Mouse (Mus musculus) heart, embryonic 11.5 days (tissue): ENCODE data around the gene Brap. TPM values are rescaled to one million over a fixed set of nuclear protein-coding genes. Genes with fewer than 3 reads are reported as not detected.
"Not testable (repeated sequence)": the region's sequence is repeated elsewhere in the genome, so short reads cannot be mapped to it uniquely, and the experiment has no call there.

Source experiments
- ATAC-seq: fragments of 200-750 bp; cut with Nextera tagmentation; replicated peaks from 2 replicates; pipeline ENCODE4 v1.8.0; 2017; ENCODE audit warnings: moderate library complexity; ENCODE audit not compliant: insufficient number of reproducible peaks, low FRiP score, low TSS enrichment
- H3K27ac ChIP-seq: fragments of 300-500 bp; sonication (generic); 2 replicates; pipeline ENCODE4 v1.5.1; 2014; ENCODE audit warnings: mild to moderate bottlenecking, low read depth, low read length
- H3K27me3 ChIP-seq: fragments of 300-500 bp; sonication (generic); 2 replicates; pipeline ENCODE4 v1.6.1; 2014; ENCODE audit warnings: mild to moderate bottlenecking, low read length, mixed read lengths; ENCODE audit not compliant: control insufficient read depth, insufficient read depth
- H3K36me3 ChIP-seq: fragments of 300-500 bp; sonication (generic); 2 replicates; pipeline ENCODE4 v1.6.1; 2014; ENCODE audit warnings: mild to moderate bottlenecking, low read length, moderate library complexity, mixed read lengths; ENCODE audit not compliant: control insufficient read depth, insufficient read depth
- H3K4me1 ChIP-seq: fragments of 300-500 bp; sonication (generic); 2 replicates; pipeline ENCODE4 v1.6.1; 2014; ENCODE audit warnings: low read length; ENCODE audit not compliant: control insufficient read depth, insufficient read depth
- H3K4me2 ChIP-seq: fragments of 300-500 bp; sonication (generic); 2 replicates; pipeline ENCODE4 v1.6.1; 2014; ENCODE audit warnings: mild to moderate bottlenecking, moderate library complexity
- H3K4me3 ChIP-seq: fragments of 300-500 bp; sonication (generic); 2 replicates; pipeline ENCODE4 v1.5.1; 2014; ENCODE audit warnings: low read depth, low read length
- H3K9ac ChIP-seq: fragments of 300-500 bp; sonication (generic); 2 replicates; pipeline ENCODE4 v1.6.1; 2014; ENCODE audit warnings: mild to moderate bottlenecking, low read depth, low read length, moderate library complexity
- H3K9me3 ChIP-seq: fragments of 300-500 bp; sonication (generic); replicated peaks from 2 replicates; pipeline ENCODE4 v1.6.1; 2016; ENCODE audit warnings: low read length; ENCODE audit not compliant: control insufficient read depth
- WGBS: fragments of 180-500 bp; shearing (Covaris S2); extraction: QIAGEN DNeasy Blood & Tissue Kit; methylation state at CpG from one replicate; pipeline ENCODE4 v1.1.7; 2014; ENCODE audit not compliant: insufficient replicate concordance; 5-methylcytosine and 5-hydroxymethylcytosine counted together
- polyA plus RNA-seq: library from polyadenylated mRNA; unstranded; fragments of >200 nt; fragmentation: Nextera tagmentation; extraction: Ambion mirVana; gene quantifications from 2 replicates; pipeline ENCODE4 v1.2.1, GENCODE M21; 2014

Brap gene
- polyA plus RNA-seq, 1 experiment from 2014 or later: 23.9 TPM

- no peak overlapping the region for H3K4me3 ChIP-seq
- no peak for ATAC-seq
- H3K4me1 ChIP-seq: no peaks in the 10 kb centered on the region
- H3K36me3 ChIP-seq: no peaks in the 10 kb centered on the region
- no peak overlapping the region for H3K27ac ChIP-seq
- H3K9ac ChIP-seq: no peak overlapping the region
- no peak overlapping the region for H3K4me2 ChIP-seq
- no peaks in the 10 kb centered on the region for H3K27me3 ChIP-seq
- WGBS: 28% methylated on average over 3 of the region's 3 CpGs
- H3K9me3 ChIP-seq: no peaks in the 10 kb centered on the region
Observed at GRCm38 (mm10) chr5:121632804-121633203, 27.6 kb upstream of the Brap start.

- Histone ChIP-seq H3K36me3 (no peaks in the 10 kb centered on the region), H3K4me3 (no peak overlapping the region), H3K9ac (no peak overlapping the region), H3K27ac (no peak overlapping the region), H3K27me3 (no peaks in the 10 kb centered on the region), H3K4me1 (no peaks in the 10 kb centered on the region), H3K9me3 (no peaks in the 10 kb centered on the region), H3K4me2 (no peak overlapping the region)
- ATAC-seq: no peak
- 79% methylated on average over 5 of the region's 5 CpGs for WGBS
Observed at GRCm38 (mm10) chr5:121634668-121635067, 25.7 kb upstream of the Brap start.

GRCm38 (mm10) chr5:121637296-121637695 is 23.1 kb upstream of the Brap start:
- no peak overlapping the region for H3K4me2 ChIP-seq
- no peaks in the 10 kb centered on the region for H3K4me1 ChIP-seq
- no peaks in the 10 kb centered on the region for H3K9me3 ChIP-seq
- H3K4me3 ChIP-seq: no peak overlapping the region
- no peak overlapping the region for H3K27ac ChIP-seq
- ATAC-seq: no peak
- 77% methylated on average over 6 of the region's 6 CpGs for WGBS
- H3K36me3 ChIP-seq: no peaks in the 10 kb centered on the region
- H3K27me3 ChIP-seq: no peaks in the 10 kb centered on the region
- no peak overlapping the region for H3K9ac ChIP-seq

- H3K9me3 ChIP-seq: no peaks in the 10 kb centered on the region
- H3K4me1 ChIP-seq: no peaks in the 10 kb centered on the region
- 86% methylated on average over 9 of the region's 9 CpGs for WGBS
- no peaks in the 10 kb centered on the region for H3K27me3 ChIP-seq
- H3K4me3 ChIP-seq: no peak overlapping the region
- no peak overlapping the region for H3K4me2 ChIP-seq
- ATAC-seq: no peak
- H3K36me3 ChIP-seq: no peaks in the 10 kb centered on the region
- H3K27ac ChIP-seq: no peak overlapping the region
- H3K9ac ChIP-seq: no peak overlapping the region
Observed at GRCm38 (mm10) chr5:121639601-121640000, 20.8 kb upstream of the Brap start.

- Histone ChIP-seq H3K9me3 (no peaks in the 10 kb centered on the region), H3K9ac (no peak overlapping the region), H3K4me3 (no peak overlapping the region), H3K27me3 (no peaks in the 10 kb centered on the region), H3K4me2 (no peak overlapping the region), H3K27ac (no peak overlapping the region), H3K36me3 (no peaks in the 10 kb centered on the region), H3K4me1 (no peaks in the 10 kb centered on the region)
- no peak for ATAC-seq
- 81% methylated on average over 7 of the region's 7 CpGs for WGBS
Observed at GRCm38 (mm10) chr5:121649134-121649533, 11.2 kb upstream of the Brap start.

- Histone ChIP-seq H3K4me3 (no peak overlapping the region), H3K4me1 (no peaks in the 10 kb centered on the region), H3K27me3 (no peaks in the 10 kb centered on the region), H3K36me3 (no peaks in the 10 kb centered on the region), H3K27ac (no peak overlapping the region), H3K4me2 (no peak overlapping the region), H3K9ac (no peak overlapping the region), H3K9me3 (no peaks in the 10 kb centered on the region)
- 76% methylated on average over 4 of the region's 4 CpGs for WGBS
- ATAC-seq: no peak
Observed at GRCm38 (mm10) chr5:121654526-121654925, 5.8 kb upstream of the Brap start.

GRCm38 (mm10) chr5:121656866-121657265 is 3.5 kb upstream of the Brap start:
- H3K27me3 ChIP-seq, H3K4me2 ChIP-seq, H3K4me3 ChIP-seq, ATAC-seq, H3K9ac ChIP-seq, H3K9me3 ChIP-seq, H3K4me1 ChIP-seq, H3K36me3 ChIP-seq, H3K27ac ChIP-seq: not testable (repeated sequence)
- 59% methylated on average over 6 of the region's 6 CpGs for WGBS

GRCm38 (mm10) chr5:121657656-121658055 is 2.7 kb upstream of the Brap start:
- H3K9me3 ChIP-seq, H3K27me3 ChIP-seq, H3K36me3 ChIP-seq, H3K4me3 ChIP-seq, ATAC-seq, H3K4me2 ChIP-seq, H3K9ac ChIP-seq, H3K27ac ChIP-seq, H3K4me1 ChIP-seq: not testable (repeated sequence)
- 87% methylated on average over 6 of the region's 6 CpGs for WGBS

GRCm38 (mm10) chr5:121660897-121661254 is 513 bp downstream of the Brap start:
- WGBS: 0% methylated on average over 25 of the region's 26 CpGs
- Histone ChIP-seq H3K4me2 (peak overlapping the region; percentile 76), H3K27me3 (no peaks in the 10 kb centered on the region), H3K9ac (peak overlapping the region; percentile 87), H3K36me3 (no peaks in the 10 kb centered on the region; the same call in 1 of the 2 replicates), H3K4me1 (peaks cover 7% of the 10 kb centered on the region), H3K4me3 (peak overlapping the region; percentile 90), H3K9me3 (no peaks in the 10 kb centered on the region), H3K27ac (peak overlapping the region; percentile 62)
- ATAC-seq: peak; percentile 19; the same call in 1 of the 2 replicates
